Mouse (Mus musculus) left cerebral cortex, adult 6 months (tissue): ENCODE results near the gene Etfrf1. TPM values are rescaled to one million over a fixed set of nuclear protein-coding genes. Genes with fewer than 3 reads are reported as not detected.

ENCODE experiments used
- long read RNA-seq, 2 experiments: library from polyadenylated mRNA; unstranded; transcript quantifications; one replicate each; pipeline ENCODE4 v2.0.0; 2019 to 2020
- polyA plus RNA-seq: library from polyadenylated mRNA; unstranded; fragments of <200 nt; fragmentation: Nextera tagmentation; gene quantifications from 2 replicates; pipeline ENCODE4 v1.2.3, GENCODE M21; 2021

Etfrf1 gene
- 33.5 and 35.4 TPM in 2 replicates for polyA plus RNA-seq
- long read RNA-seq, experiment 1, transcript Etfrf1-206 (3 exons, 872 nt) = minor isoform, 7 of 118 reads
- long read RNA-seq, experiment 1, transcript Etfrf1-201 (3 exons, 2,436 nt) = minor isoform, 11 of 118 reads
- long read RNA-seq, experiment 1, transcript Etfrf1-207 (3 exons, 1,374 nt) = major isoform, 68 of 118 reads
- long read RNA-seq, experiment 1, partial matches to known transcripts = 1 of 118 reads
- long read RNA-seq, experiment 1, other reads (novel, unspliced or antisense) = 27 of 118 reads
- long read RNA-seq, experiment 2, transcript Etfrf1-207 (3 exons, 1,374 nt) = major isoform, 14 of 31 reads
- long read RNA-seq, experiment 2, partial matches to known transcripts = 2 of 31 reads
- long read RNA-seq, experiment 2, other reads (novel, unspliced or antisense) = 7 of 31 reads

DNA sequence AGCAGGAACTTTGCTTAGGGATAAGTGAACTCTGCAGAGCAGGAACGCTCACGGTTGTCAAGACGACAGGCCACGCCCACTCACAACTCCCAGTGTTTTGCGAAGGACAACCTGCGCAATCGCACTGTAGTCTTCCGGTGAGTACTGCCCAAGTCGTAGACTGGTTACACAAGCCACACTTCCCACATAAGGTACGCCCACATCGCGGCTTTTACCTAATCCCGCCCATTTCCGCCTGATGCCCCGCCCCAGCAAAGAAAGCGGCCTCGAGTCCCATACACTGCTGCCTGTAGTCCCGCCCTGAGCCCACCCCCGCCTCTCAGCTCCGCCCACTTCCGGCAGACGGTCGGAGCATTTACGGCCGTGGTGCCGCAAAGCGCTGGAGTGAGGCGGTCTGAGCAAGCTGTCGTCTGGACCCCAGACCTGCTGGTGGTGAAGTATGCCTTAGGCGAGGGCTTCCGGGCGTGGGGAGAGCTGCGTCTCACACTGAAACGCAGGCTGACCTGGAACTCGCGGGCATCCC lies at the start of gene Etfrf1, which contains the start of gene Casc1:
Etfrf1 (plus strand) TSS at position 319 of the 523 bp plus-strand sequence.
Casc1 (minus strand) TSS at position 190 of the 523 bp plus-strand sequence.

GRCm38 (mm10) chr6:145250185-145250791 lies 39.4 kb downstream of the Etfrf1 start, which contains the start of gene Kras:
Kras (minus strand) TSS chr6:145250239.

Other genes with a start within 250 kb of the Etfrf1 start
- 44.9 and 46.6 TPM in 2 replicates for gene Bcat1, start 134.9 kb upstream of the Etfrf1 start, polyA plus RNA-seq
- gene Lrmp, start 95.5 kb upstream of the Etfrf1 start, polyA plus RNA-seq = 0.63 and 0.95 TPM in 2 replicates
- gene Casc1, start 129 bp upstream of the Etfrf1 start, polyA plus RNA-seq = 0.35 and 0.40 TPM in 2 replicates
- 9.6 and 72.5 TPM in 2 replicates for gene Kras, start 39.1 kb downstream of the Etfrf1 start, polyA plus RNA-seq